Mouse (Mus musculus) retina, embryonic 14.5 days (tissue): ENCODE results near the gene Brdt.
"Not testable (repeated sequence)": the region's sequence is repeated elsewhere in the genome, so short reads cannot be mapped to it uniquely, and the experiment has no call there.

Experiments
- DNase-seq: peaks from one replicate; pipeline ENCODE4 v3.0.0-alpha.2; 2015; ENCODE audit warnings: low spot score

Brdt gene

GRCm38 (mm10) chr5:107340404-107340803 is 9.4 kb downstream of the Brdt start:
- no peak for DNase-seq

- DNase-seq = no peak
Observed at GRCm38 (mm10) chr5:107342891-107343290, 11.9 kb downstream of the Brdt start.

GRCm38 (mm10) chr5:107346214-107346613 is 15.3 kb downstream of the Brdt start:
- DNase-seq = peak; percentile 17

GRCm38 (mm10) chr5:107352566-107352965 is 21.6 kb downstream of the Brdt start:
- no peak for DNase-seq

- DNase-seq = no peak
Observed at GRCm38 (mm10) chr5:107353981-107354380, 23.0 kb downstream of the Brdt start.

GRCm38 (mm10) chr5:107355801-107356200 is 24.8 kb downstream of the Brdt start:
- DNase-seq = no peak

GRCm38 (mm10) chr5:107357723-107358122 is 26.8 kb downstream of the Brdt start:
- no peak for DNase-seq

GRCm38 (mm10) chr5:107359395-107360053 is 28.6 kb downstream of the Brdt start:
- DNase-seq = peak; percentile 91

- DNase-seq = peak; percentile 44
Observed at GRCm38 (mm10) chr5:107360054-107360730, 29.2 kb downstream of the Brdt start.

- DNase-seq = no peak
Observed at GRCm38 (mm10) chr5:107370040-107370439, 39.1 kb downstream of the Brdt start.

GRCm38 (mm10) chr5:107371335-107371734 is 40.4 kb downstream of the Brdt start:
- no peak for DNase-seq

- no peak for DNase-seq
Observed at GRCm38 (mm10) chr5:107373256-107373655, 42.3 kb downstream of the Brdt start.

GRCm38 (mm10) chr5:107386448-107386847 is 55.5 kb downstream of the Brdt start:
- not testable (repeated sequence) for DNase-seq

GRCm38 (mm10) chr5:107387788-107388187 is 56.8 kb downstream of the Brdt start:
- no peak for DNase-seq

- DNase-seq = no peak
Observed at GRCm38 (mm10) chr5:107389373-107389772, 58.4 kb downstream of the Brdt start.

- no peak for DNase-seq
Observed at GRCm38 (mm10) chr5:107394437-107394836, 63.5 kb downstream of the Brdt start.

- DNase-seq = peak; percentile 3
Observed at GRCm38 (mm10) chr5:107402436-107402835, 71.5 kb downstream of the Brdt start, which contains the start of gene Ephx4. Gene Ephx4, plus strand, starts transcription at chr5:107402736.

GRCm38 (mm10) chr5:107403011-107403946 is 72.3 kb downstream of the Brdt start:
- peak; percentile 59 for DNase-seq

- DNase-seq = peak; percentile 4
Observed at GRCm38 (mm10) chr5:107403947-107404684, 73.2 kb downstream of the Brdt start.

- no peak for DNase-seq
Observed at GRCm38 (mm10) chr5:107405361-107405760, 74.4 kb downstream of the Brdt start.

- no peak for DNase-seq
Observed at GRCm38 (mm10) chr5:107410305-107410704, 79.3 kb downstream of the Brdt start.

GRCm38 (mm10) chr5:107411326-107411725 is 80.4 kb downstream of the Brdt start:
- no peak for DNase-seq
